Mouse (Mus musculus): Measurements from ENCODE around the gene Sdr42e1.

GRCm38 (mm10) chr8:117658990-117659389 is 14.5 kb downstream of the Sdr42e1 start:
- TF ChIP-seq CTCF (IDR thresholded peaks at IDR 0.05; ENCODE audit: control insufficient read depth, insufficient read depth, low read length) (no peak), POLR2A (IDR thresholded peaks at IDR 0.05; ENCODE audit: borderline replicate concordance, control insufficient read depth, low read depth, low read length) (no peak)
